Mouse (Mus musculus): ENCODE results near the gene Tcirg1.

Tcirg1 gene

DNA sequence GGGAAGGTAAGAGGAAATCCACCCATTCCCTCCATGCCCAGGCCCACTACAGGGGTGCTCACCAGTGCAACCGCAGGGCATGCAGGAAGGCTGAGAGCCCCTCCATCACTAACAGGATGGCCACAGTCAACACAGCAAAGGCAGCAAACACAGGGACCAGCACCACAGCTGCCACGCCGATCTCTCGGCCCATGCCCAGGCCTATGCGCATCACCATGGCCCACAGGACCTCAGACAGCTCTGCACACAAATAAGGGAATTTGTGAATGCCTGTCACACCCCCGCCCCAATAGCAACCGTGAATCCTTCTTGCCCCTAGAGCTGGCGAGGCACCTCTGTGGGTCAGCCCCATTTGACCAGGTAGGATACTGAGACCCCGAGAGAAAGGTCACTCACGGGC is 10.7 kb downstream of the Tcirg1 start:
- DNase-seq (ENCODE audit: low read depth): no peak

DNA sequence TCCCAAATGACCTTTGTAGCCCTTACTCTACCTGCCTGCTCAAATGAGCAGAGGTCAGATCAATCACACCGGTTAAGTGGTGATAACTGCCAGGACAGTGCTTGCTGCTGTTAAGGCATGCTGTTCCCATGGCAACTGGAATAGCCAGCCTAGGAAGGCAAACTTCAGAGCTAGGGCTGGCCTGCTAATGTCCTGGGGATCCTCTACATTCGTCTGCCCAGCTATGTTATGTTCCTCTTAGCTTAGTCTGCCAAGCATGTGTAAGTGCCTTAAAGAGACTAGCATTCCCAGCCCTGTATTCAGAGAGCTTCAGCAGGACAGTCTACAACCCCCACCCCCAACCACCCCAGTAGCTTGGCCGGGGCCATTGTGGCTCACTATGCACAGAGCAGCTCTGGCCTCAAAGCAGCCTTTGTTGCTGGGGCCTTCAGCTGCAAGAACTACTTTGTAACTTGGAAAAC is 11.7 kb downstream of the Tcirg1 start:
- no peak for DNase-seq (ENCODE audit: low read depth)

DNA sequence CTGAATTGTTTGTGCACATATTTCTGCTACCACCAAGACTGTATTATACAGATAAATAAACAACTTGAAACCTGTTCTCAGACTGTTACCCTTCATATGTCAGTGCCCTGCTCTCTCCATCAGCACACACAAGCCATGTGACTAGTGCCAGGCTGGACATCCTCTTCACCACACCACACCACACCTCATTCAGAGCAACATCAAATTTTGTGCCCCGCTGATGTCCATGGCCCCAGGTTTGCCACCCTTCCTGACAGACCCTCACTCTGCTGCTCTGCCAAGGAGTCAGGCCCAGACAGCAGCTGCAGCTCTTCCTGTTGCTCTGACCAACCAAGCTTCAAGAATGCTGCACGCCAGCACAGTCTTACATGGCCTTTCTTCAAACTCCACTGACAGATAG is 12.6 kb downstream of the Tcirg1 start:
- no peak for DNase-seq (ENCODE audit: low read depth)

DNA sequence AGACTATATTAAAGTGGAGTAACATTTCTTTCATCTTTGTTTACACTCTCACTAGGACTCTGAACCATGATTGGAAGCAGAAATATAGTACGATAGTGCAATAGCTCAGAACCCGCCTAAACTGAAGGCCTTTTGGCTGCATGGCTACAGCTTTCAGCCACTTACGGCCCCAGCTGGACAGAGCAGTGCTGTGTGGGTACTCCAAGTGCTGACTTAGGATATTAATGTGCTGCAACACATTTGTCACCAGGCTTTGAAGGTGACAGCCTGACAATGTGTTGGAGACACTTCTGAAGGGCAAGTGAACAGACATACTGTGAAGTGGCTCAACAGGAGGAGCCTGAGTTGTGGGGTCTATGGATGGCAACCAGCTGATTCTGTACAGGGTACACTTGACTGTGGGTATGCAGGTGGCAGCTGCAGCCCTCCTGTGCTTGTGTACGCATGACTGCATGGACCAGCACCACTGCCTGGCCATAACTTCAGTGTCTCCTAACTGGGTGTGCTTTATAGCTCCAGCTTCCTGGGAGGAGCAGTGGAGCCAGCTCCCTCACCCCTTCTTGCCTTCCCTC is 13.3 kb downstream of the Tcirg1 start:
- no peak for DNase-seq (ENCODE audit: low read depth)

DNA sequence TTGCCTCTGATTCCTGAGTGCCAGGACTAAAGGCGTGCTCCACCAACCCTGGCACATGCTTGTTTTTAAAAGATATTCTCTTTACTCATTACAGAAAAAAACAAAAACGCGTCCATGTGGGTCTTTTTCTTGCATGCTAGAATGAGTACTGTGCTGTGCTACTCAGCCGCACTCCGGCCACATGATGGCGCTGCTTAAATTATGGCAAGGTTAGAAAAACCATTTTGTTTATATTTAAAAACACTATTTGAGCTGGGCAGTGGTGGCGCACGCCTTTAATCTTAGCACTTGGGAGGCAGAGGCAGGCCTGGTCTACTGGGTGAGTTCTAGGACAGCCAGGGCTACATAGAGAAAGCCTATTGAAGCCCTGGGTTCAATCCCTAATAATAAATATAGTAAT is 16.8 kb downstream of the Tcirg1 start:
- DNase-seq (ENCODE audit: low read depth): peak; percentile 63

DNA sequence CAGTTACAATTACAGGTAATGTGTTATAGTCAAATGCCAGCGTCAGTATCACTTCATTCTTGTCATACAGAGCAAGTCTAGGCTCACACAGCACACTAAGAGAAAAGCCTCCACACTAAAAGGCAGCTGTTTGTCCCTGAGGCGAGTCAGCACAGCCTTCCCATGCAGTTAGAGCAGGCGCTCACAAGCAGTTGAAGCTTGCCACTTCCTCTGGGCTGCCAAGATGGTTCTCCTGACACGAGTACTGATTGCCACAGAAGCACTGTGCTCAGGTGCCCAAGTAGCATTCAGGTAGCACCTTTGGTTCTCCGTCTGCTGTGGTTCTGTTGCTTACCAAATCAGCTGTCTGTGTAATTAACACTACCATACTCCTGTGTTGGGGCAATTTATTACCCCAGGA is 17.8 kb downstream of the Tcirg1 start:
- DNase-seq (ENCODE audit: low read depth): no peak

DNA sequence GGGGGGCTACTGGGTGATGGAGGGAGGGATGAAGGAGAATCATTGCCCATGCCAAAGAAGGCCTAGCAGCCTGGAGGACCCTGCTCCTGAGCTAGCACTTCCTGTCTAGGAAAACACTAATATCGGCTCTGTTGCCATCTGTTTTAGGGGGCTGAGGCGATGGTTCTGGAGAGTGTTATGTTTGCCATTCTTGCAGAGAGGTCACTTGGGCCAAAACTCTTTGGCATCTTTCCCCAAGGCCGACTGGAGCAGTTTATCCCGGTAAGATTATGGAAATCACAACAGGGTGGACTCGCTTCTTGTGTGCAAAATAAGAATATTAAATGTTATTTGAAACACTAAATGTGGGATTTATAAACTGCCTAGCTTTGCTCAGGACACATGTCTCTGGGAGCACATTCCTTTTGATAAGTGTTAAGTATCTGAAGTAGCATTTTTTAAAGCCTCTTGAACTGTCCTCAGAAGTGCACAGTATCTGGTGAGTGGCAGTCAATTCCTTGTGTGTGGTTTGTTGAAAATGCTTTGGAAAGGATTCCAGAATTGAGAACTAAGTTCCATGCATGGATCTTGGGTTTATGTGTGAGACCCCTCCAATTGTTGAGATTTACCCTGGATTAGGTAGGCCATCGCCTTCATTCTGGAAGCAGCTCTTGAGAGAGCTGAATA is 22.5 kb downstream of the Tcirg1 start:
- DNase-seq (ENCODE audit: low read depth): no peak

DNA sequence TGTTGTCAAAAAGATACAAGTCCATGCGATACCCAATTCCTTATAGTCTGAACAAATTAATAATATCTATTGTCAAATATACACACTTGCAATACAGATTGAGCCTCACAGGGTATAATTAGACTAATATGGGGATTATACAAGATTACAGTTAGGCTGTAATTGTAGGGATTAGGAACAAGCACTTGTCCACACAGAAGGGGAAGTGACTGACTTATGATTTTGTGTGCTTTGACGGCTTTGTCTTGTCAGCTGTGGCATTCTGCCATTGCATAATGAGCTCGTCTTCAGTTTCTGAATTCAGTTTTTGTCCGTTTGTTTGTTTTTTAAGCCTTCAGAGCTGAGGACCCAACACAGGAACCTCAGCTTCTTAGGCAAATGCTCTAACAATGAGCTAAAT is 24.7 kb downstream of the Tcirg1 start:
- DNase-seq (ENCODE audit: low read depth): no peak

DNA sequence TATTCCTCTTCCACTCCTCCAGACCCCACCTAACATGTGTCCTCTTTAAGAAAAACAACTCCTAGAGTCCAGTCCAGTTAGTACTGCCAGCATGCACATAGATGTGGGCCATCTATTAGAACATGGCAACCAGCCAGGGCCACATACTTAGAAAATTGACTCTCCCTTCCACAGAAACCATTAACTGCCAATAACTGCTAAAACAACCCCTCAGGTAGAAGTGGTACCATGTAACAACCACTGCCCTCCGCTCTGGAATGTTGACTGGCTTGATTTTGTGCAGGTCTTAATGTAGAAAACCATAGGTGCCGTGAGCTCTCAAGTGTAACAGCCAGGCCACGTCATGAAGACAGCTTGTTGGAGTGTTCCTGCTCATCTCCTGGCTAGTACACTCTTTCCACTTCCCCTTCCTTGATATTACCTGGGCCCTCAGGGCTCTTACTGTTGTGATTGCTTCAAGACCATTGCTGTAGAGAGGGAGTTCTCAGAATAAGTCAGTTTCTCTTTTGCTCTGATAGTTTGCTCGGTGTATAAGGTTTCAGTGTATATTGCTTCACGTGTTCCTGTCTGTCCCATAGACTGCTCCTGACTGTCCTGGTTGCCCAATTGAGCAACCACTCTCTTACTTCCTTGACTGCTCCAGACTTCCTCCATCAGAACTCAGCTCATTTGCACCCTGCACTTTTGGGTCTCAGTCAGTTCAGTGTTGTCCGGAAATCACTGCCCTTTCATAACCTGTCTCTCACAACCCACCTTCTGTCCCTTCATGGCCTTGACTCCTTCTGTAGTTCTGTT is 26.7 kb downstream of the Tcirg1 start:
- no peak for DNase-seq (ENCODE audit: low read depth)

DNA sequence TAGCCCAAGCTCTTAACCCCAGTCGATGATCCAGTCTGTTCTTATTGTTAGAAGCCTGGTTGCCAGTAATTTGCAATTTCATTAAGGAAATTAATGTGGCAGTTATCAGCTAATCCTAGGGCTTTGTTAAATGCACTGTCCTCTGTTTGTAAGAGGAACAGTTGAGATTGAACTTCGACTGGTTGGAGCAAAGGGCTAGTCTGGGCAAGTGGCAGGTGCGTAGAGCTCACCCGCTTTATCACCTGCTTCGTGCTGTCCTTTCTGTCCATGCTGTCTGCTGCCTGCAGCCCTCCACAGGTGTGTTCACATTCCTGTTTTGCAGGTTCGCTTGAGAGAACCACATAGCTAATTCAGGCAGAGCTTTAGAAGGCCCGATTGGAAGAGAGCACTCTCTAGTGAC is 31.9 kb downstream of the Tcirg1 start:
- DNase-seq (ENCODE audit: low read depth): no peak

DNA sequence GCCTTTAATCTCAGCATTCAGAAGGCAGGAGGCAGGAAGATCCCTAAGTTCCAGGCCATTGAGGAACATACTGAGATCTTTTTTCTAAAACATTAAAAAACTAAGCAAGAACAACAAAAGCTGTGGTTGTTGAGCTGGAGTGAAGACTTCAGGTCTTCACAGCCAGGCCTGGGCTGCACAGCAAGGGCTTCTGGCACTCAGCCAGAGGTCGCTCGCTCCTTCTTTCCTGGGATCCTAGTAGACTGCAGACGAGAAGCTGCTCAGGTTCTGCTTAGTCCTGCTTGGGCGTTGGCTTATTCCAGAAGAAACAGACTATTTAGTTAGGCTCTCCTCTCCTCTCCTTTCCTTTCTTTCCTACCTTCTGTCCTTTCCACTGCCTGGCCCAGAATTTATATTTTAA is 34.6 kb downstream of the Tcirg1 start:
- no peak for DNase-seq (ENCODE audit: low read depth)

DNA sequence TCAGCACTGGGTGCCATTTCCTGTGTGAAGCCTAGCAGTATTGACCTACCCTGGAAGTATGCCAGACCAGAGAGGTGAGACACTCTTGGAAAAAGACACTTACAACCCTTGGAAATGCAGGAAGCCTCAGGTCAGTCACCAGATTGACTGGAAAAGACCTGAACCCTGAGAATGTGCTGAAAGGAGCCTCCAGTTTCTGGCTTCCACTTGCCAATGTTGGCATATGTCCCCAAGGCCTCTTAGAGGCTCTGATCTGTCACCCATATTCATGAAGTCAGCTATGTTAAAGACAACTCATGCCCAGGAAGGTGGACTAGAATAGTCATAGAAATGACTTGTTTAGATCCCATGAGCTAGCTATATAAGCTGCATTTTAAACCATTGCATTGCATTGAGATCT is 35.5 kb downstream of the Tcirg1 start:
- DNase-seq (ENCODE audit: low read depth): no peak

DNA sequence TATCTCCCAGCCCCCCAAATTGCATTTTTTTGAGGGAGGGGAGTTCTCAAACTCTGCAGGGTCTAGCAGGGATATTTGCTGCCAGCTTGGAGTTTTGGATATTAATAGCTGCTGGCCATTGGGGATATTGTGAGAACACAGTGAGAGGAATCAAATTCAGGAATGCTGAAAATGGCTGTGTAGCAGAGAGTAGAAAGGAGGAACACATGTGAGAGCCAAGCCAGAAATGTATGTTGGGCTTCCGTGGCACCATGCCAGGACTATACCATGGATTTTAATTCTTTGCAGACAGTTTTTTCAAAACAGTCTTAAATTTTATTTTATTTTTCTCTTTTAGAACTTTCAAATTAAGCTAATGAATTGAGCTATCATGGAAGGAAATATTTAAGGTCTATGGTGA is 38.6 kb downstream of the Tcirg1 start:
- DNase-seq (ENCODE audit: low read depth): no peak

DNA sequence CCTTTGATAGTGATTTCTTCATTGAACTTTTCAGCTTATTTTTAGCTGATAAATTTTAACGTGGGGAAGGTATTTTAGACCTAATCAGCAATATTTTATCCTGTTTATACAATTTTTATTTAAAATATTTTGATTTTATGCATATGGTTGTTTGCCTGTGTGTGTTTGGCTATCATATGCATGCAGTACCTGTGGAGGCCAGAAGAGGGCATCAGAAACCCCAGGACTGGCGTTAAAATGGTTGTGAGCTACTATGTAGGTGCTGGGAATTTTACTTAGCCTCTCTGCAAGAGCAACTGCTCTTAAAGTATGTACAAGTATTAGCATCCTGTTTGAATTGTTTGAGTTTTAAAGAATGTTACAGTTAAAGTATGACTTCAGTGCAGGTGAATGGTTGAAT is 42.0 kb downstream of the Tcirg1 start:
- peak; percentile 45 for DNase-seq (ENCODE audit: low read depth)

DNA sequence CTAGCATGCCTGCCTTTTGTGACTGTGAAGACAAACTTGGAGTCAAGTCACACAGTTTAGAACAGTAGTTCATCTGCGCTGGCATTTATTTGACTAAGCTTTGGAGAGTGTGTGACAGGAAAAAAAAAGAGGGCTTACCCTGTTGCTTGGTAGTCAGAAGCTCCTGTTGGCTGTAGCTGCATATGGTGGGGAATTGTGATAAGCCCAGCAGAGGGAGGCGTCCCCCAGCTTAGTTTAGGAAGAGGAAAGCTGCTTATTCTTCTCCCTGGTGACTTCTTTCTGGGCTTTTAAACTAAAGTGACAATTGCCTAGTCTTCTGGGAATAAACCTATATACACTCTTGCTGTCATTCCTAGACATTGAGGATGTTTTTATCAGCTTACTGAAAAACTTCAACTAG is 44.2 kb downstream of the Tcirg1 start:
- DNase-seq (ENCODE audit: low read depth): no peak

DNA sequence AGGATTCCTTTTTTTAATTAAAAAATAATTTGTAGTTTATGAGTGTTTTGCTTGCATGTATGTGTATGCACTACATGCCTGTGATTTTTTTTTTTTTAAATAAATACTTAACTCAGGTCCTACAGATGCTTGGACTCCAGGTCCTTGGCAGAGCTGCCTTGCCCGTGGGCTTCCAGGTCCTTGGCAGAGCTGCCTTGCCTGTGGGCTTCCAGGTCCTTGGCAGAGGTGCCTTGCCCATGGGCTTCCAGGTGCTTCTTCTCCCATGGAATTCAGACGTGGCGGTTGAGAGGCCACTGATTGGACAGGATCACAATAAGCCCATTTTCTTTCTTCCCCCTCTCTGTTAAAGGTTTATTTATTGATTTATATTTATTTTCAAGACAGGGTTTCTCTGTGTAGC is 49.7 kb downstream of the Tcirg1 start:
- no peak for DNase-seq (ENCODE audit: low read depth)

DNA sequence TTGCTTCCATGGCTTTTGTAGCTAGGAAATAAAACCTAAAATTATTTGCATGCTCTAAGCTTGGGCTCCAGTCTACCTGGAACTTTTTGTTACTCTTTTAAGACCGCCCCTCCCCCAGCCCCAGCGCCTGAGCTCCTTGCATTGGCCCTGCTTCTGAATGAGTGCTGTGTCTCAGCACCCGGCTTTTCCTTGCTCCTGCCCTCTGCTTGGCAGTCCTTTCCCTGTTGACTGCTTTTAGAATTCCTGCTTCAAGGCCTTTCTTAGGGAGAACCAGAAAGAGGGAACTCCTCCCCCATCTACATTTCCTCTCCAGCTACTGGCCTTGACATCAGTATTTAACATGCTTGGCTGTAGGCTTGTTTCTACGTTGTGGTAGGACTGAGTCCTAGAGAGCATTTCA is 51.3 kb downstream of the Tcirg1 start:
- DNase-seq (ENCODE audit: low read depth): peak; percentile 25

DNA sequence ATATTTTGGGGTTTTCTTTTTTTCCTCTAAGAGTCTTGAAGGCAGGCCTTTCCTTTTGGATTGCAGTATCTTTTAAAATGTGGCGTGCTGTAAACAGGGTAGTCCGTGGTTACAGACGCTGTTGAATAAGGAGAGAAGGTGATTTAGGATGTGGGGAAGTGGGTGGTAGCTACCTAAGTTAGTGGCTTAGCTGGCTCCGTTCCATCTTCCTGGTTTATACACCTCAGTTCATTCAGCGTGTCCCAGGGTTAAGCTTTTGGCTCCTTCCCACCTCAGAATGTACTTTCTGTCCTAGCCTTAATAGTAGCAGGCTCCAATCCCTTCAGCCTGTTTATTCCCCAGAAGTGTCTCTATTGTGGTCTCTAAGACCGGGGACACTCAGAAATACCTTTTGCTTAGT is 51.8 kb downstream of the Tcirg1 start:
- peak; percentile 43 for DNase-seq (ENCODE audit: low read depth)

DNA sequence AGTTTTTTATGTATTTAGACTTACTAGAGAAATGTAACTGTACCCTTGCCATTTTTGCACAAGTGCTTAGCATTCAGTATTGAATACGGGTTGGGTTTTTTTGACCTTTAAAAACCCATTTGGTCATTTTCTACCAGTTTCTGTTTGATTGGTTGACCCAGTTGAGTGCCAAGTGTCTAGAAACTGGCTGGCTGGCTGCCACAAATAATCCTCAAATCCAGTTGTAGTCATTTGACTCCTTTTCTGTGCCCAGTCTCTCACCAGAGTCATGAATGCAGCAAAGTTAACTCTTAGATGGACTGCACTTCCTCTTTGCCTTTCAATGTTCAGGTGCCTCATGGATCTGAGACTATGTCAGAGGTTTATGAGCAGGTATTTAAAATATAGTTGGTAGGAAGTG is 53.0 kb downstream of the Tcirg1 start:
- no peak for DNase-seq (ENCODE audit: low read depth)

DNA sequence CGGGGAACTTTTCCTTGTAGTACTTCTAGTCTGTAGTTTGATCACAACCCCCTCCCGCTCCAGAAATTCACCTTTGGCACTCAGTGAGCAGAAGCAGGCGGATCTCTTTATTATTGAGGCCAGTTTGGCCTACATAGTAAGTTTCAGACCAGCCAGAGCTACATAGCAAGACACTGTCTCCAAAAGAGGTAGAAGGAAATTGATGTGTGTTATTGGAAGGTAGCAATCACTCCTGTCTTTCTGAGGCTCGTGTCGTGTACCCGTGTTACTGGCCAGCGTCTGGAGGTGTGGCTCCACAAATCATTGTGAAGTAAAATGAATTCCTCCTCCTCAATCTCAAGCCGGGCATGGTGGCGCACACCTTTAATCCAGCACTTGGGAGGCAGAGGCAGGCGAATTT is 53.8 kb downstream of the Tcirg1 start:
- DNase-seq (ENCODE audit: low read depth): no peak

DNA sequence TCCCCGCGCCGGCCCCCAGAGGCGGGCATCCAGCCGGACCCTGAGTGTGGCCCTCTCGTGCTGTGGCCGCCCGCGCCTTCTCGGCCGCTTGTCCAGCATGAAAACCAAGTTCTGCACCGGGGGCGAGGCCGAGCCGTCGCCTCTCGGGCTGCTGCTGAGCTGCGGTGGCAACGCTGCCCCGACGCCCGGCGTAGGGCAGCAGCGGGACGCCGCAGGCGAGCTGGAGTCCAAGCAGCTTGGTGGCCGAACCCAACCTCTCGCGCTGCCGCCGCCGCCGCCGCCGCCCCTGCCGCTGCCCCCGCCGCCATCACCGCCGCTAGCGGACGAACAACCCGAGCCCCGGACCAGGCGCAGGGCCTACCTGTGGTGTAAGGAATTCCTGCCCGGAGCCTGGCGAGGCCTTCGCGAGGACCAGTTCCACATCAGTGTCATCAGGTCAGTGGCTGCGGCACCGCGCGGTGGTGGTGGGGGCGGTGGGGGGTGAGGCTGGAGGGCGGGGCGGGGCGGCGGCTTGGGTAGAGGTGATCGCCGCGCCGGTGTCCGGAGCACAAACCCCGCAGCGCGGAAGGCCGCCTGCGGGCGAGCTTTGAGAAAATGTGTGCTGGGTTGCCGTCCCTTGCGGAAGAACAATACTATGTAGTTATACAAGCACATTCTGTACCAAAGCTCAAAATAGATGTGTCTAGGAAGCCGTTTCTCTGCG is 54.8 kb downstream of the Tcirg1 start:
- DNase-seq (ENCODE audit: low read depth): peak; percentile 54

DNA sequence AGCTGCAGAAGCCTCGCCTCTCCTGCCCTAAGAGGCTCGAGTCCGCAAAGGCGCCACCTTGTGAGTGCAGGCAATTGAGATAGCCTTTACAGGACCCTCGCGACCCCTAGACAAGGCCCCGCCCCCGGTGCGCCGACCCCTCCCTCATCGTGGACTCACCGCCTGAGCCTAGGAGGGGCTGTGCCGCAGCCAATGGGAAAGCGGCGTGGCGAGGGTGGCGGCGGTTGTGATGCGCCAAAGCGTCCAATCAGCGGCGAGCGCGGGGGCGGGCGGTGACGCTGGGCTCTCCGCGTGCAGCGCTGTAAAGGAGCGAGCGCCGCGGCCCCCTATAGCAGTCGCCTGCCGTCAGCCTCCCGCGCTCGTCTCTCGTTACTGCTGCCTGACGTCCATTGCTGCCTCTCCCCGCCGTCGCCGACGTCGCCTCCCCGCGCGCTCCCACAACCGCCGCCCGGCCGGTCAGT is 55.4 kb downstream of the Tcirg1 start, which contains the start of gene Chka:
Gene Chka (plus strand): TSS at position 272 of the 461 bp plus-strand sequence.
- peak; percentile 97 for DNase-seq (ENCODE audit: low read depth)

Measured in naive thymus-derived CD4-positive, alpha-beta T cell, adult 2 months (primary cell).